Mouse (Mus musculus): Measurements from ENCODE around the gene Slc25a21.

GRCm38 (mm10) chr12:57198269-57198668 lies 997 bp upstream of the Slc25a21 start:
- TF ChIP-seq CTCF (IDR thresholded peaks at IDR 0.05; ENCODE audit: control insufficient read depth, insufficient read depth, insufficient read length) = no peak
- no peak for TF ChIP-seq MYOG (IDR thresholded peaks at IDR 0.05; ENCODE audit: control insufficient read depth, extremely low read depth, insufficient read length)
- no peak for TF ChIP-seq MAX (IDR thresholded peaks at IDR 0.05)
- no peak for TF ChIP-seq USF1 (IDR thresholded peaks at IDR 0.05; ENCODE audit: low read depth)
- TF ChIP-seq MYOD1 (IDR thresholded peaks at IDR 0.05; ENCODE audit: control insufficient read depth, insufficient read length, low read depth) = no peak
- no peak for TF ChIP-seq CEBPB (IDR thresholded peaks at IDR 0.05; ENCODE audit: low read depth)
- TF ChIP-seq FOSL1 (IDR thresholded peaks at IDR 0.05; ENCODE audit: insufficient read depth, low read length, poor library complexity, severe bottlenecking) = no peak

Measured in C2C12 (cell line).